Mouse (Mus musculus) kidney, adult 2 months (tissue): Measurements from ENCODE around the gene 1700023F06Rik. TPM values are rescaled to one million over a fixed set of nuclear protein-coding genes. Genes with fewer than 3 reads are reported as not detected.
"Not testable (repeated sequence)": the region's sequence is repeated elsewhere in the genome, so short reads cannot be mapped to it uniquely, and the experiment has no call there.

ENCODE experiments used
- DNase-seq: peaks from one replicate; pipeline ENCODE4 v3.0.0; 2021
- H3K27ac ChIP-seq: fragments of 200-500 bp; 2 replicates; pipeline ENCODE4 v1.5.1; 2012; ENCODE audit warnings: low read depth, low read length, control low read depth, inconsistent platforms; ENCODE audit not compliant: insufficient read depth
- H3K27me3 ChIP-seq: fragments of 200-500 bp; replicated peaks from 2 replicates; pipeline ENCODE4 v1.6.1; 2012; ENCODE audit warnings: mild to moderate bottlenecking, moderate library complexity, low read length, inconsistent platforms; ENCODE audit not compliant: control insufficient read depth, insufficient read depth
- H3K36me3 ChIP-seq: fragments of 200-500 bp; 2 replicates; pipeline ENCODE4 v1.6.1; 2012; ENCODE audit warnings: mild to moderate bottlenecking, moderate library complexity, low read length, inconsistent platforms; ENCODE audit not compliant: control insufficient read depth, insufficient read depth
- H3K4me1 ChIP-seq: fragments of 200-500 bp; 2 replicates; pipeline ENCODE4 v1.6.1; 2011; ENCODE audit warnings: low read length; ENCODE audit not compliant: control insufficient read depth, insufficient read depth
- H3K4me3 ChIP-seq: fragments of 200-500 bp; 2 replicates; pipeline ENCODE4 v1.5.1; 2011; ENCODE audit warnings: mild to moderate bottlenecking, low read depth, low read length, control low read depth; ENCODE audit not compliant: insufficient read depth
- CTCF ChIP-seq: fragments of 200-500 bp; conservative IDR thresholded peaks from 2 replicates; pipeline ENCODE4 v1.5.1; 2011; ENCODE audit warnings: low read depth, mild to moderate bottlenecking, control low read depth, low read length, moderate library complexity, mixed read lengths; ENCODE audit not compliant: insufficient read depth, insufficient read length
- POLR2A ChIP-seq: fragments of 200-500 bp; IDR thresholded peaks from one replicate; pipeline ENCODE4 v1.6.1; 2011; ENCODE audit warnings: low read depth, low read length, control low read depth
- WGBS: fragments of 180-500 bp; shearing (Covaris S2); methylation state at CpG from one replicate; pipeline ENCODE4 v1.1.7; 2018; 5-methylcytosine and 5-hydroxymethylcytosine counted together
- polyA plus RNA-seq: library from polyadenylated mRNA; depleted of rRNA; stranded (reverse); fragments of >200 nt; gene quantifications from 2 replicates; pipeline ENCODE4 v1.2.3, GENCODE M21; 2012

Gene 1700023F06Rik
- polyA plus RNA-seq, 1 experiment = 0.09 TPM

GRCm38 (mm10) chr11:103223951-103224456 lies 15.6 kb upstream of the 1700023F06Rik start:
- peak overlapping the region; percentile 11; the same call in 1 of the 2 replicates for H3K4me3 ChIP-seq
- peaks cover 18% of the 10 kb centered on the region for H3K4me1 ChIP-seq
- no peaks in the 10 kb centered on the region for H3K27me3 ChIP-seq
- peak overlapping the region; percentile 75 for H3K27ac ChIP-seq
- TF ChIP-seq POLR2A = no peak
- TF ChIP-seq CTCF = no peak
- peak; percentile 53 for DNase-seq
- no peaks in the 10 kb centered on the region; the same call in none of the 2 replicates for H3K36me3 ChIP-seq
- 67% methylated on average over 18 of the region's 18 CpGs for WGBS

DNA sequence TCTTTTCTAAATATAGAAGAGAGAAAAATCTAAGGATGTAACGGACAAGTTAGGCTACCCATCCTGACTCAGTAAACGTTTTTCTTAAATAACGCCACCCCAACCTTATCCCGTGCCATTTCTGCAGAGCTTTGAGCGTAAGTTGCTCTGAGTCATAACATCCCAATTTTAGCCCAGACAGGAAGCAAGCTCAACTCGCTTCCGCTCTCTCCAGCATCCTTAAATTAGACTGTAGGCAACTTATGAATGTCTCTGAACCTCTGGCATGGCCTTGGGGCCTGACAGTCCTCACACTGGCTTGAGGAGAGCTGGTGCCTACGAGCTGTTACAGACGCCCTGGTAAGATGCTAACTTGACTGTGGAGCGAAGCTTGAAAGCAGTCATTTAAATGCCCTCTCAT lies 15.1 kb upstream of the 1700023F06Rik start:
- no peaks in the 10 kb centered on the region for H3K27me3 ChIP-seq
- no peak for TF ChIP-seq CTCF
- TF ChIP-seq POLR2A = no peak
- peaks cover 18% of the 10 kb centered on the region for H3K4me1 ChIP-seq
- no peak overlapping the region for H3K4me3 ChIP-seq
- H3K36me3 ChIP-seq = no peaks in the 10 kb centered on the region; the same call in none of the 2 replicates
- H3K27ac ChIP-seq = peak overlapping the region; percentile 75
- DNase-seq = peak; percentile 67
- WGBS = 66% methylated on average over 10 of the region's 10 CpGs

GRCm38 (mm10) chr11:103222718-103223117 lies 14.4 kb upstream of the 1700023F06Rik start:
- not testable (repeated sequence) for H3K27me3 ChIP-seq, H3K4me3 ChIP-seq, H3K27ac ChIP-seq, DNase-seq, H3K36me3 ChIP-seq
- 98% methylated on average over 4 of the region's 4 CpGs for WGBS
- H3K4me1 ChIP-seq = peaks cover 18% of the 10 kb centered on the region

DNA sequence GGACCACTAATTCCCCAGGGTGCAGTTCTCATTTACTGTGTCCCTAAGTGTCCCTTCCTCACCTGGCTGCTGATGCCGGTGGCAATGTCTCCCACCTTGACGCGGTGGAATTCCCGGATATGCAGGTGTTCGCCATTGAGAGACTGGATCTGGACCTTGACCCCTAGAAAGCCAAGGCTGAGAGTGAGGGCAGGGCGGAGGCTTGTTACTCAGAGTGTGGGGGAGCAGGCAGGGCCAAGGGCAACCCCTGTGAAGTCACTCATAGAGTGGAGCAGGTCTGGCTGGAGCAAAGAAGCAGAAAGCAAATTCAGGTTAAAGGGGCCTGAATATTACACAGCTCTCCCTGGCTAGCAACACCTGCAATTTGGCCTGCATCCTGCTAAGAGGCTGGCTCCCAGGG lies 13.1 kb upstream of the 1700023F06Rik start:
- Histone ChIP-seq H3K27ac (no peak overlapping the region), H3K27me3 (no peaks in the 10 kb centered on the region), H3K36me3 (no peaks in the 10 kb centered on the region; the same call in 1 of the 2 replicates), H3K4me1 (peaks cover 18% of the 10 kb centered on the region), H3K4me3 (peak overlapping the region; percentile 14; the same call in 1 of the 2 replicates)
- peak; percentile 68 for DNase-seq
- TF ChIP-seq CTCF (no peak), POLR2A (no peak)
- WGBS = 70% methylated on average over 6 of the region's 6 CpGs

- Histone ChIP-seq H3K4me3 (no peak overlapping the region), H3K36me3 (no peaks in the 10 kb centered on the region), H3K27me3 (no peaks in the 10 kb centered on the region), H3K27ac (no peak overlapping the region), H3K4me1 (peaks cover 18% of the 10 kb centered on the region)
- peak; percentile 67 for DNase-seq
- 66% methylated on average over 4 of the region's 4 CpGs for WGBS
- TF ChIP-seq POLR2A (no peak), CTCF (no peak)
Observed at GRCm38 (mm10) chr11:103219995-103220394, 11.6 kb upstream of the 1700023F06Rik start.

DNA sequence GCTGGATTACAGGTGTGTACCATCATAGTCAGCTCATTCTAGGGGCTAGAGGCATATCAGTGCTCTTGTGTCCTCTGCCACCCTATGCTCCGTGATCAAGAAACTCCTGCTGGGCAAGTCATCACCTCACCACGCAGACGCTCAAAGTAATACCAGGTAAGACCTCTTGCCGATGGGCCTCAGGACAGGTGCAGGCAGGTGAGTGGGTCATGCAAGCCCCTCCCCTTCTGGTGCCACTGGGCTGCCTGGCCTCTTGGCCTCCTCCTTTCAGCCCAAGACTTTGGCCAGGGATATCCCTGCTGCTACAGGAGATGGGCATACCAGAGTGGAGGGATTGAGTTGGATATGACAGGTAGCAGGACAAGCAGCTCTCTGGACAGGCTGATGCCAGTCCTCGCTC lies 10.9 kb upstream of the 1700023F06Rik start:
- no peak for TF ChIP-seq POLR2A
- Histone ChIP-seq H3K4me3 (no peak overlapping the region), H3K27me3 (no peaks in the 10 kb centered on the region), H3K36me3 (no peaks in the 10 kb centered on the region), H3K27ac (no peak overlapping the region), H3K4me1 (peaks cover 18% of the 10 kb centered on the region)
- DNase-seq = no peak
- 95% methylated on average over 5 of the region's 5 CpGs for whole genome bisulfite sequencing

- H3K4me1 ChIP-seq = peaks cover 18% of the 10 kb centered on the region
- no peaks in the 10 kb centered on the region for H3K27me3 ChIP-seq
- H3K27ac ChIP-seq = no peak overlapping the region
- no peak for TF ChIP-seq CTCF
- TF ChIP-seq POLR2A = no peak
- peak overlapping the region; percentile 60 for H3K4me3 ChIP-seq
- DNase-seq = no peak
- 27% methylated on average over 6 of the region's 6 CpGs for WGBS
- no peaks in the 10 kb centered on the region for H3K36me3 ChIP-seq
Observed at GRCm38 (mm10) chr11:103218517-103218901, 10.2 kb upstream of the 1700023F06Rik start.
